Comparison of ENCODE assay signal across 9 mouse cellular contexts in the genomic region with DNA sequence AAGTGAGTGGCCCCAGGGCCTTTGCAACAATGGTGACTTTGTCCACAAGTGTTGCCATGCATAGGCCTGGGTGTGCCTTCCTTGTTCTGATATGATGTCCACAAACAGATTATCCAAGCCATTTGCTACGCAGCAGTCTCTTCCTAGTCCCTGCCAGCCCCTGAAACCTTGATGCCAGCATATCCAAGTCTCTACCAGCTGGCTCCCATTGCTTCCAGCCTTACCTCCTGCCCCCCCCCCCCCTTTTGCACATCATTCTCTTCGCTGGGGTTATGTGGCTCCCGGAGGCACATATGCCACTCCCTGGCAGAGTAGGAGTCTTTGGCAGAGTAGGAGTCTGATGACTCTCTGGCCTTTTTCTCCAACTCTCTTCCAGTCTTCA. TPM values are rescaled to one million over a fixed set of nuclear protein-coding genes. Genes with fewer than 3 reads are reported as not detected.
DNase-seq lines count a peak whose midpoint lies in the region; ATAC-seq and TF ChIP-seq lines count a peak whose summit lies in the region.
"Had no signal": no experiment of that assay in that cellular context is flagged by ENCODE, and none has a peak within 500 bp of the region (broad histone marks: within the 10 kb centered on the region; RNA-seq: fewer than 3 reads in every experiment).

No protein-coding gene starts in this region.

- ATAC-seq in limb, embryonic 15.5 days (ENCODE audit: insufficient number of reproducible peaks, low FRiP score, low TSS enrichment, low read depth) = no peak
- ATAC-seq in stomach, postnatal 0 days (ENCODE audit: low FRiP score, low TSS enrichment) = peak; percentile 11; the same call in 1 of the 2 replicates

- no peaks in the 10 kb centered on the region for H3K27me3 ChIP-seq in heart, adult 2 months (ENCODE audit: control insufficient read depth, insufficient read depth, low read length)
- no peaks in the 10 kb centered on the region for H3K27me3 ChIP-seq in testis, adult 2 months (ENCODE audit: control insufficient read depth, insufficient read depth, low read length)
- H3K27me3 ChIP-seq in limb, embryonic 15.5 days = no peaks in the 10 kb centered on the region
- no peaks in the 10 kb centered on the region for H3K27me3 ChIP-seq in stomach, postnatal 0 days (ENCODE audit: control insufficient read depth, insufficient read depth, low read length)

- 46% methylated on average over 3 of the region's 3 CpGs for WGBS in heart, adult 2 months
- WGBS in limb, embryonic 15.5 days = 59% methylated on average over 3 of the region's 3 CpGs
- 54% methylated on average over 3 of the region's 3 CpGs for WGBS in stomach, postnatal 0 days

- DNase-seq in heart, adult 2 months = no peak
- DNase-seq in heart, adult 18-20 months = no peak
- no peak for DNase-seq in testis, postnatal 14 days (ENCODE audit: low spot score)
- no peak for DNase-seq in stomach, postnatal 0 days (ENCODE audit: low spot score)
- no peak for DNase-seq in Muller cell, postnatal 12 days (ENCODE audit: inconsistent ontology term)
- DNase-seq in left cerebral cortex, adult 11 months (ENCODE audit: low spot score) = no peak

- H3K9ac ChIP-seq in heart, adult 2 months (ENCODE audit: low read depth, low read length) = peak overlapping the region; percentile 57; the same call in 1 of the 2 replicates
- no peak overlapping the region for H3K9ac ChIP-seq in limb, embryonic 15.5 days
- H3K9ac ChIP-seq in stomach, postnatal 0 days (ENCODE audit: low read length) = peak overlapping the region; percentile 63; the same call in 1 of the 2 replicates

- H3K36me3 ChIP-seq in heart, adult 2 months (ENCODE audit: control insufficient read depth, insufficient read depth, low read length) = no peaks in the 10 kb centered on the region
- no peaks in the 10 kb centered on the region for H3K36me3 ChIP-seq in testis, adult 2 months (ENCODE audit: control insufficient read depth, insufficient read depth, low read length)
- H3K36me3 ChIP-seq in limb, embryonic 15.5 days = no peaks in the 10 kb centered on the region
- no peaks in the 10 kb centered on the region for H3K36me3 ChIP-seq in stomach, postnatal 0 days (ENCODE audit: control insufficient read depth, insufficient read depth, low read length)

- H3K9me3 ChIP-seq in limb, embryonic 15.5 days = no peaks in the 10 kb centered on the region
- H3K9me3 ChIP-seq in stomach, postnatal 0 days (ENCODE audit: control insufficient read depth, low read length) = no peaks in the 10 kb centered on the region

- peak overlapping the region; percentile 41 for H3K4me3 ChIP-seq in heart, adult 2 months
- peak overlapping the region; percentile 24; the same call in 1 of the 2 replicates for H3K4me3 ChIP-seq in testis, adult 2 months (ENCODE audit: control insufficient read depth, low read depth, low read length)
- peak overlapping the region; percentile 47 for H3K4me3 ChIP-seq in limb, embryonic 15.5 days
- H3K4me3 ChIP-seq in stomach, postnatal 0 days (ENCODE audit: low read depth, low read length) = peak overlapping the region; percentile 40
- H3K4me3 ChIP-seq: myocyte had no signal

- H3K4me2 ChIP-seq in limb, embryonic 15.5 days = peak overlapping the region; percentile 69
- peak overlapping the region; percentile 63 for H3K4me2 ChIP-seq in stomach, postnatal 0 days (replicated peaks; ENCODE audit: low read depth)

- TF ChIP-seq EP300 in heart, adult 2 months (IDR thresholded peaks at IDR 0.05; ENCODE audit: insufficient read depth, low read depth, low read length) = no peak
- TF ChIP-seq EP300 in stomach, postnatal 0 days (optimal IDR thresholded peaks at IDR 0.05) = no peak

- H3K4me1 ChIP-seq in heart, adult 2 months (ENCODE audit: control insufficient read depth, insufficient read depth, low read length) = no peaks in the 10 kb centered on the region
- H3K4me1 ChIP-seq in testis, adult 2 months (ENCODE audit: control insufficient read depth, insufficient read depth, low read length) = peaks cover 4% of the 10 kb centered on the region; the same call in 1 of the 2 replicates
- no peaks in the 10 kb centered on the region for H3K4me1 ChIP-seq in limb, embryonic 15.5 days
- no peaks in the 10 kb centered on the region for H3K4me1 ChIP-seq in stomach, postnatal 0 days (replicated peaks; ENCODE audit: control insufficient read depth, insufficient read depth)

- TF ChIP-seq CTCF in heart, adult 2 months (IDR thresholded peaks at IDR 0.05) = no peak
- TF ChIP-seq CTCF in testis, adult 2 months (IDR thresholded peaks at IDR 0.05; ENCODE audit: control insufficient read depth, insufficient read depth, insufficient replicate concordance, low read depth, low read length) = no peak
- TF ChIP-seq CTCF in stomach, postnatal 0 days (IDR thresholded peaks at IDR 0.05; ENCODE audit: low read depth) = no peak

- no peak for TF ChIP-seq POLR2A in heart, adult 2 months (IDR thresholded peaks at IDR 0.05; ENCODE audit: insufficient read depth, low read depth, low read length)
- no peak for TF ChIP-seq POLR2A in testis, adult 2 months (IDR thresholded peaks at IDR 0.05; ENCODE audit: control insufficient read depth, low read depth, low read length)

- intact Hi-C loops in heart, adult 2 months (cut with DNase I) = loop anchor here (5.0 kb wide), 1 partner anchor 653 kb away; no protein-coding TSS in a partner anchor

- no peak overlapping the region for H3K27ac ChIP-seq in heart, adult 2 months
- peak overlapping the region; percentile 12; the same call in 1 of the 2 replicates for H3K27ac ChIP-seq in testis, adult 2 months (ENCODE audit: control insufficient read depth, insufficient read depth, low read depth, low read length)
- H3K27ac ChIP-seq in limb, embryonic 15.5 days = no peak overlapping the region
- 0 out of 2 replicates have a peak overlapping the region, but pooled peaks have one; percentile 24 for H3K27ac ChIP-seq in stomach, postnatal 0 days (replicated peaks)

- no peaks in the 10 kb centered on the region for H3K79me2 ChIP-seq in heart, adult 2 months (replicated peaks; ENCODE audit: control insufficient read depth, insufficient read depth, low read length)

RNA-seq across cellular contexts. Expression of gene Pnck, which starts 0.4 kb away (rescaled TPM):
- total RNA-seq in heart, adult 2 months (2021) = 1 to 10 TPM; 6.5 to 8.0 TPM
- polyA plus RNA-seq in heart, adult 2 months (2012; rRNA removed) = 15.8 and 20.4 TPM in 2 replicates
- total RNA-seq in heart, adult 18-20 months (2021) = 10 to 100 TPM in 1 of 2 experiments, 1 to 10 TPM in 1; 6.1 to 10.6 TPM
- polyA plus RNA-seq in testis, adult 2 months (2012; rRNA removed) = 4.0 and 4.3 TPM in 2 replicates
- 15.6 and 16.2 TPM in 2 replicates for polyA plus RNA-seq in limb, embryonic 15.5 days (2015; fragmentation: Nextera tagmentation; extraction: Ambion mirVana)
- 19.3 and 24.5 TPM in 2 replicates for polyA plus RNA-seq in stomach, postnatal 0 days (2015; fragmentation: Nextera tagmentation; extraction: Ambion mirVana)

RNA-seq across cellular contexts. Expression of gene Slc6a8, which starts 12.7 kb away (rescaled TPM):
- 100 to 1,000 TPM; 155 to 179 TPM for total RNA-seq in heart, adult 2 months (2021)
- polyA plus RNA-seq in heart, adult 2 months (2012; rRNA removed) = 155 and 205 TPM in 2 replicates
- total RNA-seq in heart, adult 18-20 months (2021) = 100 to 1,000 TPM; 156 to 169 TPM
- 4.9 and 5.7 TPM in 2 replicates for polyA plus RNA-seq in testis, adult 2 months (2012; rRNA removed)
- polyA plus RNA-seq in limb, embryonic 15.5 days (2015; fragmentation: Nextera tagmentation; extraction: Ambion mirVana) = 7.2 and 8.3 TPM in 2 replicates
- 7.5 and 9.2 TPM in 2 replicates for polyA plus RNA-seq in stomach, postnatal 0 days (2015; fragmentation: Nextera tagmentation; extraction: Ambion mirVana)

RNA-seq across cellular contexts. Expression of gene Dusp9, which starts 21.1 kb away (rescaled TPM):
- not detected for total RNA-seq in heart, adult 2 months (2021)
- polyA plus RNA-seq in heart, adult 2 months (2012; rRNA removed) = 0.04 TPM in 1 of 2 replicates, not detected in the other
- not detected for total RNA-seq in heart, adult 18-20 months (2021)
- polyA plus RNA-seq in testis, adult 2 months (2012; rRNA removed) = 1.8 and 2.0 TPM in 2 replicates
- polyA plus RNA-seq in limb, embryonic 15.5 days (2015; fragmentation: Nextera tagmentation; extraction: Ambion mirVana) = 6.3 and 7.1 TPM in 2 replicates
- 8.2 and 8.9 TPM in 2 replicates for polyA plus RNA-seq in stomach, postnatal 0 days (2015; fragmentation: Nextera tagmentation; extraction: Ambion mirVana)

RNA-seq across cellular contexts. Expression of gene Bcap31, which starts 55.7 kb away (rescaled TPM):
- total RNA-seq in heart, adult 2 months (2021) = 10 to 100 TPM; 71.8 to 79.5 TPM
- 43.1 and 70.9 TPM in 2 replicates for polyA plus RNA-seq in heart, adult 2 months (2012; rRNA removed)
- 10 to 100 TPM; 90.2 to 93.3 TPM for total RNA-seq in heart, adult 18-20 months (2021)
- 10.8 and 12.2 TPM in 2 replicates for polyA plus RNA-seq in testis, adult 2 months (2012; rRNA removed)
- polyA plus RNA-seq in limb, embryonic 15.5 days (2015; fragmentation: Nextera tagmentation; extraction: Ambion mirVana) = 271 and 276 TPM in 2 replicates
- 270 and 283 TPM in 2 replicates for polyA plus RNA-seq in stomach, postnatal 0 days (2015; fragmentation: Nextera tagmentation; extraction: Ambion mirVana)

RNA-seq across cellular contexts. Expression of gene Abcd1, which starts 56.1 kb away (rescaled TPM):
- 10 to 100 TPM; 25.4 to 29.7 TPM for total RNA-seq in heart, adult 2 months (2021)
- 32.9 and 35.3 TPM in 2 replicates for polyA plus RNA-seq in heart, adult 2 months (2012; rRNA removed)
- 10 to 100 TPM; 29.2 to 29.6 TPM for total RNA-seq in heart, adult 18-20 months (2021)
- 21.1 and 24.4 TPM in 2 replicates for polyA plus RNA-seq in testis, adult 2 months (2012; rRNA removed)
- 15.0 and 18.1 TPM in 2 replicates for polyA plus RNA-seq in limb, embryonic 15.5 days (2015; fragmentation: Nextera tagmentation; extraction: Ambion mirVana)
- polyA plus RNA-seq in stomach, postnatal 0 days (2015; fragmentation: Nextera tagmentation; extraction: Ambion mirVana) = 9.3 and 9.4 TPM in 2 replicates

Comparison
In these comparisons a context has a peak if more than half of its experiments do, and no peak if none do; other contexts are left out.
1. H3K27ac ChIP-seq: peak in testis, adult 2 months (single experiment) and stomach, postnatal 0 days (single experiment); none in heart, adult 2 months (single experiment) and limb, embryonic 15.5 days (single experiment).
2. RNA of gene Slc6a8, which starts 12.7 kb away (polyA plus RNA-seq): 155 to 205 TPM in heart, adult 2 months; 7.2 to 8.3 TPM in limb, embryonic 15.5 days, 7.5 to 9.2 TPM in stomach, postnatal 0 days and 4.9 to 5.7 TPM in testis, adult 2 months; every median in the first group is over 10 times any median in the second.
3. Peak in every context shown above with its lines, with median percentiles within 50 percentile points of each other: H3K4me3 ChIP-seq.